Mouse (Mus musculus) kidney, postnatal 25 days (tissue): ENCODE results near the gene 6030498E09Rik.
A peak's percentile ranks its signal among the peaks of the same experiment; 100 is the strongest.

ENCODE experiments used
- DNase-seq, 2 experiments: peaks; one replicate each; pipeline ENCODE4 v3.0.0; 2021; ENCODE audit warnings: mixed read lengths in 2 of 2

Gene 6030498E09Rik

GRCm38 (mm10) chrX:38772478-38772877, at the start of gene 6030498E09Rik:
6030498E09Rik (plus strand) TSS chrX:38772671.
- no peak for DNase-seq

GRCm38 (mm10) chrX:38730081-38730480, 42.4 kb upstream of the 6030498E09Rik start:
- no peak for DNase-seq

DNA sequence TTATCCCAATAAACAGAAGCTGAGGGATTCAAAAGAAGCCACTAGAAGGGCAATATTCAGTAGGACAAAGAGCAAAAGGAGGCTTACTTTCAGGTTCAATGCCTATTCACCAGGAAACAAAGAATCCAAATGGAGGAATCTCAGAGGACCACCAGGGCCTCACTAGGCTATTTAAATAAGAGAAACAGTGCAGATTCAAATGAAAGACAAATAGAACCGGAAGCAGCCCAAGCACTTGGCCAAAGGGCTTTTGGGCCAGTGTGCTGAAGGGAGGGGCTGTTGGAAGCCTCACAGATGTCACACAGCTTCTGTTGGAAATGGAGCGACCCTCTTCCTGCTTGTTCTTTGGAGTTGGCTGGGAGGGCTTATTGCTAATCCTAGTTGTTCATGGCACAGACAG, 41.8 kb upstream of the 6030498E09Rik start:
- DNase-seq = no peak

GRCm38 (mm10) chrX:38733683-38734082, 38.8 kb upstream of the 6030498E09Rik start:
- DNase-seq = no peak

GRCm38 (mm10) chrX:38734916-38735880, 37.3 kb upstream of the 6030498E09Rik start:
- peak in 1 of 2 experiments; percentile 32 for DNase-seq

DNA sequence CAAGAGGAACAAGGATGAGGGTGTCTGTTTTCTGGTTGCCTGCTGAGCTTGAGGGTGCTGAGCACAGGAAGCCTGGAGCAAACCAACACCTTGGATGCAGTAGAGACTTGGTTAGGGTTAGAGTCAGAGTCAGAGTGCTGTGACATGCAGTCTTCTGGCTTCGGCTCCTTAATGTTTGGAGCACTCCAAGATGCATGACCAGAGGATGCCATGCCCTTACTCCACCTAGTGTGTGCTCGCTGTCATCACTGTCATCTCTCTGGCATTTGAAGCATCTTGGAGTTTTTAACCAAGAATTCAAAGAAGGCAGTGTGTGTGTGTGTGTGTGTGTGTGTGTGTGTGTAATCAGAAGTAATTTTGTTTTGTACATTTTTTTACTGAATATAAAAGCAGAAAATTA, 1.0 kb upstream of the 6030498E09Rik start:
- DNase-seq = no peak

DNA sequence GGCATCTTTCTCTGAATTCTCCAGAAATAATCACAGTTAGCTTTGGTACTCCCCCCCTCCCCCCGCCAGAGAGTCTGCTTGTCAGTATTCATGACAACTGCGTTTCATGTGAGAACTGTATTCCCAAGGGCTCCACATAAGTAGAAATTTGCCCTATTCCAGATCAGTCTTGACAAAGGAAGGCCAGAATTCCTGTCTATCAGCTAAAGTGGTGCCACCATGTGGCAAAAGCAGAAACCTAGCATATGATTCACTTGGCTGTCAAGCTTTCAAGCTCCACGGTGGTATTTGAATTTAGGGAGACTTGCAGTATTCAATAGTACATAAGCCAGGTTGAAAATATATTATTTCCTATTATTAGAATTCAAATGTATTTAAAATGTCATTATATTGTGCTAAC, 585 bp upstream of the 6030498E09Rik start:
- DNase-seq = peak in 1 of 2 experiments; percentile 1

DNA sequence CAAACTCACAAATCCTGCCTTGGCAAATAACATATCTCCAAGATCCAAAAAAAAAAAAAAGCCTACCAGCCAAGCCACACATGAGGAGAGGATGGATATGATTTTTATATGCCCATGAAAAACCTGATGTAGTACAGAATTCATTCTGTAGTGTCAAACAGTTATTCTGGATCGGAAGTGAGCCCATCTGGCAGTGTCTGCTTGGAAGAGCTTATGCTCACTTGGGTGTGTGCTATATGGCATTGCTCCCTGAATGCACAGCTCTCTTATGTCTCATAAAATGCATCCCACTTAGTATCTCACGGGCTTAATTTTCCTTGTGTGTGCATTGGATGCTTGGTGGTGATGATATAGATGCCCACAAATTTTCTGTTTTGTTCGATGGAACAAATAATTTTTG, 21.9 kb downstream of the 6030498E09Rik start:
- no peak for DNase-seq

- no peak for DNase-seq
Observed at GRCm38 (mm10) chrX:38813934-38814333, 41.5 kb downstream of the 6030498E09Rik start.

- DNase-seq = no peak
Observed at GRCm38 (mm10) chrX:38816841-38817240, 44.4 kb downstream of the 6030498E09Rik start.

DNA sequence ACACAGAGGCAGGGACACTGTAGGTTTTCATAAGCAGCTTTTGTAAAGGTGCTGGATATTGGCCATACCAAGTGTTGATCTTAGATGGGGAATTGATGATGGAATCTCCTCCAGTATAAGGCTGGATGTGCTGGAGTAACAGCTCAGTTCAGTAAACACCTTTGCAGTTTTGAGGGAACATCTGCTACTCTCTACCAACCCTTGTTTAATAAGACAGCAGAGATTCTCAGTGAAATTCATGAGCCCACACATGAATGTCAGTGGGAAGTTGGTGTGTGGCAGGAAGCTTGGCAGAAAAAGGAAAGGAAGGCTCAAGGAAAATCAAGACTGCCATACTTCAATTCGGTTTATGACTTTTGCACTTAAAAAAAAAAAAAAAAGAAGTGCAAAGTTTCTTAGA, 186.1 kb downstream of the 6030498E09Rik start:
- no peak for DNase-seq

GRCm38 (mm10) chrX:38996265-38996664, 223.8 kb downstream of the 6030498E09Rik start:
- DNase-seq = no peak
